Mouse (Mus musculus) kidney, postnatal 0 days (tissue): ENCODE measurements around the gene Dmrt3. TPM values are rescaled to one million over a fixed set of nuclear protein-coding genes. Genes with fewer than 3 reads are reported as not detected.
A peak's percentile ranks its signal among the peaks of the same experiment; 100 is the strongest.

Source experiments
- ATAC-seq: fragments of 200-750 bp; cut with Nextera tagmentation; replicated peaks from 2 replicates; pipeline ENCODE4 v1.8.0; 2017; ENCODE audit warnings: low read depth, moderate number of reproducible peaks, moderate TSS enrichment, moderate library complexity; ENCODE audit not compliant: low FRiP score
- DNase-seq: peaks from one replicate; pipeline ENCODE4 v3.0.0-alpha.2; 2016; ENCODE audit warnings: low spot score
- H3K27ac ChIP-seq: fragments of 300-500 bp; sonication (generic); 2 replicates; pipeline ENCODE4 v1.5.1; 2014; ENCODE audit warnings: mild to moderate bottlenecking
- H3K27me3 ChIP-seq: fragments of 300-500 bp; sonication (generic); 2 replicates; pipeline ENCODE4 v1.6.1; 2014; ENCODE audit warnings: low read length, mixed read lengths; ENCODE audit not compliant: insufficient read depth
- H3K36me3 ChIP-seq: fragments of 300-500 bp; sonication (generic); 2 replicates; pipeline ENCODE4 v1.6.1; 2014; ENCODE audit warnings: low read length, mixed read lengths; ENCODE audit not compliant: insufficient read depth
- H3K4me1 ChIP-seq: fragments of 300-500 bp; sonication (generic); replicated peaks from 2 replicates; pipeline ENCODE4 v1.6.1; 2014; ENCODE audit warnings: antibody characterized with exemption, low read length, mixed read lengths; ENCODE audit not compliant: insufficient read depth
- H3K4me2 ChIP-seq: fragments of 300-500 bp; sonication (generic); 2 replicates; pipeline ENCODE4 v1.6.1; 2014; ENCODE audit warnings: mild to moderate bottlenecking, low read length, moderate library complexity, mixed read lengths
- H3K4me3 ChIP-seq: fragments of 300-500 bp; sonication (generic); replicated peaks from 2 replicates; pipeline ENCODE4 v1.5.1; 2014; ENCODE audit warnings: low read depth, low read length
- H3K9ac ChIP-seq: fragments of 300-500 bp; sonication (generic); 2 replicates; pipeline ENCODE4 v1.6.1; 2014; ENCODE audit warnings: low read depth, low read length
- H3K9me3 ChIP-seq: fragments of 300-500 bp; sonication (generic); replicated peaks from 2 replicates; pipeline ENCODE4 v1.6.1; 2016; ENCODE audit warnings: low read length, inconsistent platforms, mixed read lengths
- CTCF ChIP-seq: IDR thresholded peaks from 2 replicates; pipeline ENCODE4 v1.5.1; 2016; ENCODE audit warnings: antibody characterized with exemption, low read depth, mild to moderate bottlenecking, moderate library complexity
- WGBS: fragments of 180-500 bp; shearing (Covaris S2); extraction: QIAGEN DNeasy Blood & Tissue Kit; methylation state at CpG from one replicate; pipeline ENCODE4 v1.1.7; 2014; 5-methylcytosine and 5-hydroxymethylcytosine counted together
- polyA plus RNA-seq: library from polyadenylated mRNA; unstranded; fragments of >200 nt; fragmentation: Nextera tagmentation; extraction: Ambion mirVana; gene quantifications from 2 replicates; pipeline ENCODE4 v1.2.1, GENCODE M21; 2015

Gene Dmrt3
- polyA plus RNA-seq, 1 experiment from 2014 or later: 0.04 TPM

- no peak overlapping the region for H3K9ac ChIP-seq
- no peaks in the 10 kb centered on the region for H3K4me1 ChIP-seq
- ATAC-seq (no peak), DNase-seq (no peak)
- TF ChIP-seq CTCF: peak; percentile 29; the same call in 1 of the 2 replicates
- peaks cover 38% of the 10 kb centered on the region for H3K27me3 ChIP-seq
- 84% methylated on average over 2 of the region's 2 CpGs for WGBS
- no peak overlapping the region for H3K4me3 ChIP-seq
- no peaks in the 10 kb centered on the region for H3K36me3 ChIP-seq
- no peaks in the 10 kb centered on the region for H3K9me3 ChIP-seq
- H3K4me2 ChIP-seq: no peak overlapping the region
- H3K27ac ChIP-seq: no peak overlapping the region
These were observed 30.7 kb upstream of the Dmrt3 start for GRCm38 (mm10) chr19:25579440-25579839.

DNA sequence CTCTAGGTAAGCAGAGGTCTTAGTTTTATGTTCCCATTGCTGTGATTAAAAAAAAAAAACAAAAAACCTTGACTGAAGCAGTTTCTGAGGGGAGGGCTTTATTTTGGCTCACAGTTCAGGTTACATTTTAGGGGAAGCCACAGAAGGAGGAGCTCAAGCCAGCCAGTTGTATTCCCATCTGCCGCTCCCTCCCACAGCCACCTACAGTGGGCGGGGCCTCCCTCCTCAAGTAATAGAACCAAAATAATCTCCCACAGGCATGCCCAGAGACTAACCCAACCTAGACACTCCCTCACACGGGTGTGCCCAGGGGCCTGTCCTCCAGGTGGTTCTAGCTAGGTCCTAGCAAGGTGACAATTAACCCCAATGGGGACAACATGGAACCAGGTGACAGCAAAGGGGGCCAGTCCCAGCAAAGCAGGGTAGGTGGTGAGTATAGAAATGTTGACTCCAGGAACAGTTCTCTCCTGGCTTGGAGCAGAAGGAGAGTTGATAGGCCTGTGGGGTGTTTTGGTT lies 12.3 kb upstream of the Dmrt3 start:
- H3K9me3 ChIP-seq: no peaks in the 10 kb centered on the region

GRCm38 (mm10) chr19:25598626-25599025 lies 11.5 kb upstream of the Dmrt3 start:
- H3K27ac ChIP-seq: no peak overlapping the region
- H3K27me3 ChIP-seq: peaks cover 76% of the 10 kb centered on the region
- no peaks in the 10 kb centered on the region for H3K9me3 ChIP-seq
- no peak overlapping the region for H3K4me2 ChIP-seq
- 13% methylated on average over 4 of the region's 4 CpGs for WGBS
- H3K4me1 ChIP-seq: no peaks in the 10 kb centered on the region
- H3K4me3 ChIP-seq: no peak overlapping the region
- no peak for ATAC-seq
- DNase-seq: no peak
- no peak overlapping the region for H3K9ac ChIP-seq
- no peaks in the 10 kb centered on the region for H3K36me3 ChIP-seq
- no peak for TF ChIP-seq CTCF

More for the DNA sequence above, 12.3 kb upstream of the Dmrt3 start:
- DNase-seq (no peak), ATAC-seq (no peak)
- no peak overlapping the region for H3K4me3 ChIP-seq
- no peaks in the 10 kb centered on the region for H3K4me1 ChIP-seq
- WGBS: 65% methylated on average over 3 of the region's 3 CpGs
- peaks cover 76% of the 10 kb centered on the region for H3K27me3 ChIP-seq
- no peak overlapping the region for H3K9ac ChIP-seq
- H3K27ac ChIP-seq: no peak overlapping the region
- no peak for TF ChIP-seq CTCF
- no peaks in the 10 kb centered on the region for H3K36me3 ChIP-seq
- no peak overlapping the region for H3K4me2 ChIP-seq

DNA sequence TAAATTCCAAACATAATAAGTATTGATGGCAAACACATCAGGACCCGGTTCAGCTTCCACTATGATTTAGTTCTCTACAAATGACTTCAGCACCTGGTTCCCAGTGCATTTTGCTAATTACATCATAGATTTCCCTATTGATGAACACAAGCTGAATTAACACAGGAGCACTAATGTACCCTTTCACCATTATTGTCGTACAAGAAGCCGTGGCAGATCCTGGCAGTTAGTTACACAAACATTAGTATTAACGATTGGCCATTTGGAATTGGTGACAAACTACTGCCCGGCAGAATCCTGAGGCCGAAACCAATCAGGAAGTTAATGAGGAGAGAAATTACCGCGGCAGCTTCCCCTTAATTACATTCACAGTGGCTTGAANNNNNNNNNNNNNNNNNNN lies 8.1 kb upstream of the Dmrt3 start:
- WGBS: 4% methylated on average over 8 of the region's 8 CpGs
- Histone ChIP-seq H3K27me3 (peaks cover 92% of the 10 kb centered on the region), H3K4me3 (no peak overlapping the region), H3K9ac (no peak overlapping the region), H3K27ac (no peak overlapping the region), H3K4me2 (no peak overlapping the region), H3K9me3 (no peaks in the 10 kb centered on the region), H3K36me3 (no peaks in the 10 kb centered on the region), H3K4me1 (0 out of 2 replicates have a peak, but pooled peaks cover 5% of the 10 kb centered on the region)
- ATAC-seq (no peak), DNase-seq (no peak)
- no peak for TF ChIP-seq CTCF

DNA sequence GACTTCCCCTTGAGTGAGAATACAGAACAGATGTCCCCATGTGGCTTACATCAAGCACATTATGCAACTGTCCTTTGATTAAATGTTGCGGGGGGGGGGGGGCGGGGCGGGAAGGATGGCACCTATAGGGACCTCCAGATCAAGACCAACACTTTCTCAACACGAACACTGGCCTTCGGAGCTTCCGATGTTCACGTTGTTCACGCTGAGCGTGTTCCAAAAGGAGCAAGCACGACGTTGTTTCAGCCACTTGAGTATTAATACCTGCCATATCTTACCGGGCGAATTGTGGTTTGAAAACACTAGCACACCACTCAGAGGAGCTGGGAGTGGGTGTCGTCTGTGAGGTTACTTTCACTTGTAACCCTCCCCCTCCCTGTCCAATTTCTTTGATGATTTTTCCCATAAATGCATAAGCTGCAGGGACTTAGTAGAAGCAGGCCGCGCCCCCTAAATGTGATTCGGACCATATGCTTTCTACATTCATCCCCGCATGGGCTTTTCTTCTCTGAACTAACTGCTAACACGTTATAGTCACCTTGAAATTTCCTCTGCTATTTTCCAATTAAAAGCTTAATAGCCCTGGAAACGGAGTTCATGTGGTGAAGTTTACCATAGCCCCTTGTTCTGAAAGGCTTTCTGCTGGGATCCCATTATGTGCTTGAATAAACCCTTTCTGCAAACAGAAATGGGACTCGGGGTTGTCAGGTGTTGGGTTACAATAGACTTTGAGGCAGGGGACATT lies 2.5 kb upstream of the Dmrt3 start:
- Histone ChIP-seq H3K9ac (no peak overlapping the region), H3K9me3 (no peaks in the 10 kb centered on the region), H3K27ac (no peak overlapping the region), H3K36me3 (no peaks in the 10 kb centered on the region), H3K27me3 (peaks cover 95% of the 10 kb centered on the region), H3K4me1 (peaks cover 22% of the 10 kb centered on the region; the same call in 1 of the 2 replicates), H3K4me3 (no peak overlapping the region), H3K4me2 (no peak overlapping the region)
- no peak for ATAC-seq
- no peak for DNase-seq
- WGBS: 1% methylated on average over 21 of the region's 21 CpGs
- no peak for TF ChIP-seq CTCF

- no peak for ATAC-seq
- H3K27ac ChIP-seq: no peak overlapping the region
- H3K9ac ChIP-seq: no peak overlapping the region
- no peaks in the 10 kb centered on the region for H3K9me3 ChIP-seq
- H3K4me3 ChIP-seq: no peak overlapping the region
- no peak for TF ChIP-seq CTCF
- H3K4me1 ChIP-seq: peaks cover 22% of the 10 kb centered on the region; the same call in 1 of the 2 replicates
- no peak overlapping the region for H3K4me2 ChIP-seq
- DNase-seq: no peak
- H3K27me3 ChIP-seq: peaks cover 94% of the 10 kb centered on the region
- no peaks in the 10 kb centered on the region for H3K36me3 ChIP-seq
- WGBS: 2% methylated on average over 7 of the region's 7 CpGs
These were observed 1.9 kb upstream of the Dmrt3 start for GRCm38 (mm10) chr19:25608206-25608580.
